Mouse (Mus musculus): ENCODE measurements around the gene 1520401A03Rik. TPM values are rescaled to one million over a fixed set of nuclear protein-coding genes. Genes with fewer than 3 reads are reported as not detected.

Gene 1520401A03Rik
- polyA plus RNA-seq, 1 experiment from 2014 or later = not detected

GRCm38 (mm10) chr17:23748631-23749391 lies 26.2 kb upstream of the 1520401A03Rik start:
- H3K27me3 ChIP-seq (replicated peaks; ENCODE audit: low read depth, poor library complexity, severe bottlenecking) = peaks cover 49% of the 10 kb centered on the region
- H3K4me1 ChIP-seq = peaks cover 28% of the 10 kb centered on the region
- H3K27ac ChIP-seq (replicated peaks) = 0 out of 2 replicates have a peak overlapping the region, but pooled peaks have one; percentile 12
- H3K9me3 ChIP-seq = 0 out of 2 replicates have a peak, but pooled peaks cover 2% of the 10 kb centered on the region
- 40% methylated on average over 10 of the region's 10 CpGs for WGBS
- DNase-seq (ENCODE audit: low spot score) = peak; percentile 64
- 0 out of 2 replicates have a peak overlapping the region, but pooled peaks have one; percentile 9 for H3K4me3 ChIP-seq
- peaks cover 37% of the 10 kb centered on the region for H3K36me3 ChIP-seq (replicated peaks)

- 0 out of 2 replicates have a peak, but pooled peaks cover 2% of the 10 kb centered on the region for H3K9me3 ChIP-seq
- H3K27ac ChIP-seq (replicated peaks) = no peak overlapping the region
- peaks cover 28% of the 10 kb centered on the region for H3K4me1 ChIP-seq
- 43% methylated on average over 6 of the region's 6 CpGs for WGBS
- no peak overlapping the region for H3K4me3 ChIP-seq
- H3K36me3 ChIP-seq (replicated peaks) = peaks cover 29% of the 10 kb centered on the region
- H3K27me3 ChIP-seq (replicated peaks; ENCODE audit: low read depth, poor library complexity, severe bottlenecking) = peaks cover 57% of the 10 kb centered on the region
- no peak for DNase-seq (ENCODE audit: low spot score)
These were observed 25.4 kb upstream of the 1520401A03Rik start for GRCm38 (mm10) chr17:23748026-23748425.

GRCm38 (mm10) chr17:23747471-23747870 lies 24.9 kb upstream of the 1520401A03Rik start:
- H3K36me3 ChIP-seq (replicated peaks) = peaks cover 23% of the 10 kb centered on the region
- H3K27ac ChIP-seq (replicated peaks) = no peak overlapping the region
- H3K9me3 ChIP-seq = 0 out of 2 replicates have a peak, but pooled peaks cover 2% of the 10 kb centered on the region
- H3K4me1 ChIP-seq = peaks cover 32% of the 10 kb centered on the region
- no peak for DNase-seq (ENCODE audit: low spot score)
- H3K4me3 ChIP-seq = no peak overlapping the region
- H3K27me3 ChIP-seq (replicated peaks; ENCODE audit: low read depth, poor library complexity, severe bottlenecking) = peaks cover 62% of the 10 kb centered on the region
- WGBS = 79% methylated on average over 3 of the region's 3 CpGs

- H3K27me3 ChIP-seq (replicated peaks; ENCODE audit: low read depth, poor library complexity, severe bottlenecking) = peaks cover 69% of the 10 kb centered on the region
- H3K27ac ChIP-seq (replicated peaks) = no peak overlapping the region
- no peak overlapping the region for H3K4me3 ChIP-seq
- no peak for DNase-seq (ENCODE audit: low spot score)
- 0 out of 2 replicates have a peak, but pooled peaks cover 2% of the 10 kb centered on the region for H3K9me3 ChIP-seq
- peaks cover 16% of the 10 kb centered on the region for H3K36me3 ChIP-seq (replicated peaks)
- 76% methylated on average over 3 of the region's 3 CpGs for WGBS
- H3K4me1 ChIP-seq = peaks cover 38% of the 10 kb centered on the region
These were observed 24.2 kb upstream of the 1520401A03Rik start for GRCm38 (mm10) chr17:23746767-23747166.

GRCm38 (mm10) chr17:23746311-23746710 lies 23.7 kb upstream of the 1520401A03Rik start:
- Histone ChIP-seq H3K36me3 (replicated peaks) (peaks cover 12% of the 10 kb centered on the region), H3K27me3 (replicated peaks; ENCODE audit: low read depth, poor library complexity, severe bottlenecking) (peaks cover 74% of the 10 kb centered on the region), H3K4me1 (peaks cover 38% of the 10 kb centered on the region), H3K27ac (replicated peaks) (peak overlapping the region; percentile 44; the same call in 1 of the 2 replicates), H3K4me3 (peak overlapping the region; percentile 54), H3K9me3 (0 out of 2 replicates have a peak, but pooled peaks cover 6% of the 10 kb centered on the region)
- peak; percentile 36 for DNase-seq (ENCODE audit: low spot score)
- WGBS = 3% methylated on average over 12 of the region's 12 CpGs

DNA sequence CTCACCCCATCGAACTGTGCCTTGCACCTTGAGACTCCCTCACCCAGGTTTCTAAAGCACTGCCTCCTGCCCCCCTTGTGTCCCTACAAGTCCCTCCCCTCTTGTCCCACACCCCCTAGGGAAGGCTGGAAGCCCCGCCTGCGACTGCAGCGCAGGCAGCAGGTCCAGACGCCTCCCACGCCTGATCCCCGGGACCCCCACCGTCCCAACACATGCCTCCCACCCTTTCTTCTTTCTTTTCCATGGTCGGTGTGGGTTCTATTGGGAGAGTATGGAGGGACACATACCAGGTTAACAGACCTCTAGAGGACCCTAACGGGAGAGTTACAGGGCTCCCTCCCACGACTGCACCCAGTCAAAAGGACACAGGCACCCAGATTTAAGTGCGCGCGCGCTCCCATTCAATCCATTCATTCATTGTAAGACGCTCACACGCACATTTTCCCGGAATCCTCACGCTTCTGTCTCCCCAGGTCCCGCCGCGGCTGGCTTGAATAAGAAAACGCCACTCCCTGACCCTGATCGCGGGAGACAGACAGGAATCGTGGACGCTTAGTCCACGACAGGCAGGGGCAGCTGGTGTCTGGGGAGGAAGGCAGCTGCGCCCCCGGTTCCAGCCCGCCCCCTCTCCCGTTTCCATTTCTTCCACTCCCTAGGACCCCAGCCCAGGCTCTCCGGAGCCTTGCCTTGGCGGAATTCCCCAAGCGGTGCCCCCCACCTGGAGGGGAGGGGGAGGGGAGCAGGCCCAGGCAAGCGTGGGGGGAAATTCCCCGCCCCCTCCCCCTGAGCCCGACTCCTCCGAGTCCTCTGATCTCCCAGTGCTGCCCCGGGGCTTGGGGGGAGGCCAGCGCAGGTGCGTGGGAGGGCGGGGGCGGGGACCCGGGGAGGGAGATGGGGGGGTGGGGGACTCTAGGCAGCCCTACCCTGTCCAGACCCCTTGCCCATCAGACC lies 23.0 kb upstream of the 1520401A03Rik start, which contains the start of gene Kremen2:
Kremen2 (minus strand) TSS at position 533 of the 951 bp plus-strand sequence.
- DNase-seq (ENCODE audit: low spot score) = peak; percentile 50
- Histone ChIP-seq H3K27me3 (replicated peaks; ENCODE audit: low read depth, poor library complexity, severe bottlenecking) (peaks cover 81% of the 10 kb centered on the region), H3K36me3 (replicated peaks) (peaks cover 6% of the 10 kb centered on the region), H3K27ac (replicated peaks) (peak within 1 kb of the TSS; percentile 44), H3K4me3 (peak within 1 kb of the TSS; percentile 54), H3K4me1 (peaks cover 40% of the 10 kb centered on the region), H3K9me3 (0 out of 2 replicates have a peak, but pooled peaks cover 8% of the 10 kb centered on the region)
- WGBS = under 1% methylated on average over 45 of the region's 45 CpGs

GRCm38 (mm10) chr17:23744651-23745050 lies 22.1 kb upstream of the 1520401A03Rik start:
- peaks cover 90% of the 10 kb centered on the region for H3K27me3 ChIP-seq (replicated peaks; ENCODE audit: low read depth, poor library complexity, severe bottlenecking)
- WGBS = 3% methylated on average over 14 of the region's 14 CpGs
- H3K27ac ChIP-seq (replicated peaks) = peak overlapping the region; percentile 20
- H3K36me3 ChIP-seq (replicated peaks) = no peaks in the 10 kb centered on the region
- H3K4me3 ChIP-seq = peak overlapping the region; percentile 54
- peaks cover 49% of the 10 kb centered on the region for H3K4me1 ChIP-seq
- no peak for DNase-seq (ENCODE audit: low spot score)
- 0 out of 2 replicates have a peak, but pooled peaks cover 8% of the 10 kb centered on the region for H3K9me3 ChIP-seq

DNA sequence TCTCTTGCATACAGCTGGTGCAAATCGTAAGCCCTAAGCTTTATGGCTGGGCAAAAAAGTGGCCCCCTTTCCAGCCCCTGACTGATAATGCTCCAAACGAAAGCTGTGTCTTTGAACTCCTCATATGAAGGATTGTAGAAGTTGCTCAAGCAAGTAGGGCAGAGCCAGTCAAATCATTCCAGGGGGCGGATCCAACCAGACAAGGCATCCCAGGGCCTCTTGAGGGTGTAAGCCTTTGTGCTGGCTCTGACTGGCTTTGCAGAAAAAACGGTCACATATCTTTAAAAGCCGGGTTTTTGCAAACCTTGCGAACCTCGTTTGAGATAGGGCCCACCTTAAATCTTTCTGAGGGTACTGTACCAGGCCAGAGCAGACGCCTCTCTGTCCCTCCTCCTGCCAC lies 21.5 kb upstream of the 1520401A03Rik start:
- WGBS = 20% methylated on average over 8 of the region's 8 CpGs
- DNase-seq (ENCODE audit: low spot score) = no peak

GRCm38 (mm10) chr17:23742941-23743340 lies 20.4 kb upstream of the 1520401A03Rik start:
- 59% methylated on average over 12 of the region's 12 CpGs for WGBS
- H3K4me1 ChIP-seq = peaks cover 56% of the 10 kb centered on the region
- H3K9me3 ChIP-seq = 0 out of 2 replicates have a peak, but pooled peaks cover 8% of the 10 kb centered on the region
- H3K27ac ChIP-seq (replicated peaks) = no peak overlapping the region
- H3K36me3 ChIP-seq (replicated peaks) = no peaks in the 10 kb centered on the region
- peak overlapping the region; percentile 35 for H3K4me3 ChIP-seq
- no peak for DNase-seq (ENCODE audit: low spot score)
- peaks cover 100% of the 10 kb centered on the region for H3K27me3 ChIP-seq (replicated peaks; ENCODE audit: low read depth, poor library complexity, severe bottlenecking)

More for the DNA sequence above, 21.5 kb upstream of the 1520401A03Rik start:
- peak overlapping the region; percentile 54 for H3K4me3 ChIP-seq
- H3K36me3 ChIP-seq (replicated peaks) = no peaks in the 10 kb centered on the region
- H3K27me3 ChIP-seq (replicated peaks; ENCODE audit: low read depth, poor library complexity, severe bottlenecking) = peaks cover 96% of the 10 kb centered on the region
- peaks cover 50% of the 10 kb centered on the region for H3K4me1 ChIP-seq
- H3K9me3 ChIP-seq = 0 out of 2 replicates have a peak, but pooled peaks cover 8% of the 10 kb centered on the region
- H3K27ac ChIP-seq (replicated peaks) = no peak overlapping the region

DNA sequence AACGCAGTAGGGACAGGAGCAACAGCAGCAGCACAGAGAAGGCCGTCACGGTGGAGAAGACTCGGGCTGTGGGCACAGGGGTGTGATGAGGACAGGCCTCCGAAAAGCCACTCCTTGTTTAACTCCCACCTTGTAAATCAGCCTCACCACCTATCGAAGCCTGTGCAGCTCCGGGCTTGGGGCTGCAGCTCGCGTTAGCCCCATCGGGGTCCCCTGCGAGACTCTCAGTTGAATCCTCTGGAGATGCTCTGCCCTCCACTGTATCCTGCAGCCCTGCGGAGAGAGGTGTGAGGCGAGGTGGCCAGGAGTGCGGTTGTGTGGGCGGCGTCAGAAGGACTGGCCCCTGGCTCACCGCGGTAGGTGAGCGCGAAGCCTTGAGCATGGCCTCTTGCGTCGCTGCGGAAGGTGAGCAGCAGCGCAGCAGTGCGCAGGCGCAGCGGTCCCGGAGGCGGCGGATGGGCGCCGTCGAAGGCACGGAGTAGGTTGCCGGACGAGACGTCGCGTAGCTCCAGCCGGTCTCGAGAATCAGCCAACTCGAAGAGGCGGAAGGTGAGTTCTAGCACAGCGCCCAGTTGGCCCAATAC lies 19.7 kb upstream of the 1520401A03Rik start:
- H3K9me3 ChIP-seq = 0 out of 2 replicates have a peak, but pooled peaks cover 8% of the 10 kb centered on the region
- H3K27me3 ChIP-seq (replicated peaks; ENCODE audit: low read depth, poor library complexity, severe bottlenecking) = peaks cover 100% of the 10 kb centered on the region
- no peak overlapping the region for H3K27ac ChIP-seq (replicated peaks)
- H3K36me3 ChIP-seq (replicated peaks) = peaks cover 6% of the 10 kb centered on the region
- H3K4me3 ChIP-seq = peak overlapping the region; percentile 35
- 10% methylated on average over 44 of the region's 44 CpGs for WGBS
- peak; percentile 61 for DNase-seq (ENCODE audit: low spot score)
- peaks cover 61% of the 10 kb centered on the region for H3K4me1 ChIP-seq

- Histone ChIP-seq H3K27me3 (replicated peaks; ENCODE audit: low read depth, poor library complexity, severe bottlenecking) (peaks cover 100% of the 10 kb centered on the region), H3K9me3 (0 out of 2 replicates have a peak, but pooled peaks cover 8% of the 10 kb centered on the region), H3K4me3 (peak overlapping the region; percentile 35; the same call in 1 of the 2 replicates), H3K4me1 (peaks cover 61% of the 10 kb centered on the region), H3K36me3 (replicated peaks) (peaks cover 13% of the 10 kb centered on the region), H3K27ac (replicated peaks) (no peak overlapping the region)
- DNase-seq (ENCODE audit: low spot score) = no peak
- WGBS = 48% methylated on average over 38 of the region's 38 CpGs
These were observed 19.0 kb upstream of the 1520401A03Rik start for GRCm38 (mm10) chr17:23741359-23742209.

All from embryonic facial prominence, embryonic 10.5 days (tissue).